Mouse (Mus musculus): ENCODE data around the gene Slc25a13.

GRCm38 (mm10) chr6:6139061-6139460 lies 77.9 kb downstream of the Slc25a13 start:
- no peak for TF ChIP-seq POLR2AphosphoS2 (IDR thresholded peaks at IDR 0.05; ENCODE audit: low read depth, low read length)
- TF ChIP-seq EP300 (IDR thresholded peaks at IDR 0.05; ENCODE audit: low read length): no peak
- no peak for TF ChIP-seq USF1 (IDR thresholded peaks at IDR 0.05; ENCODE audit: low read depth, low read length)
- TF ChIP-seq JUND (conservative IDR thresholded peaks at IDR 0.05; ENCODE audit: low read depth, low read length): no peak
- TF ChIP-seq POLR2A (IDR thresholded peaks at IDR 0.05; ENCODE audit: low read depth, low read length): no peak
- TF ChIP-seq CTCF (conservative IDR thresholded peaks at IDR 0.05 in 1 of 2, IDR thresholded peaks at IDR 0.05 in 1 of 2; ENCODE audit: low read depth in 2 of 2, low read length in 2 of 2): no peak
- no peak for TF ChIP-seq MAZ (IDR thresholded peaks at IDR 0.05; ENCODE audit: low read depth, low read length)
- no peak for TF ChIP-seq NRF1 (IDR thresholded peaks at IDR 0.05; ENCODE audit: low read depth, low read length)
- no peak for TF ChIP-seq MEF2A (IDR thresholded peaks at IDR 0.05; ENCODE audit: borderline replicate concordance, low read depth, low read length)
- no peak for TF ChIP-seq MAX (IDR thresholded peaks at IDR 0.05; ENCODE audit: low read length)
- no peak for TF ChIP-seq USF2 (conservative IDR thresholded peaks at IDR 0.05; ENCODE audit: low read depth, low read length)
- TF ChIP-seq ZKSCAN1 (IDR thresholded peaks at IDR 0.05; ENCODE audit: borderline replicate concordance, low read depth, low read length): no peak
- no peak for TF ChIP-seq ZMIZ1 (IDR thresholded peaks at IDR 0.05; ENCODE audit: low read depth, low read length)
